Mouse (Mus musculus) C2C12 (cell line): ENCODE data around the gene Pank1. TPM values are rescaled to one million over a fixed set of nuclear protein-coding genes. Genes with fewer than 3 reads are reported as not detected.

Experiments
- H3K27me3 ChIP-seq: one replicate; pipeline ENCODE4 v1.6.1; 2011; ENCODE audit not compliant: control insufficient read depth, insufficient read depth, insufficient read length
- H3K36me3 ChIP-seq: one replicate; pipeline ENCODE4 v1.6.1; 2011; ENCODE audit not compliant: control insufficient read depth, insufficient read depth
- H3K4me3 ChIP-seq: one replicate; pipeline ENCODE4 v1.5.1; 2011; ENCODE audit warnings: mild to moderate bottlenecking, control low read depth; ENCODE audit not compliant: poor library complexity, insufficient read depth, severe bottlenecking
- H3K79me2 ChIP-seq: one replicate; pipeline ENCODE4 v1.6.1; 2011; ENCODE audit not compliant: control insufficient read depth, insufficient read depth
- H3K79me3 ChIP-seq: one replicate; pipeline ENCODE4 v1.6.1; 2011; ENCODE audit warnings: low read depth, control low read depth
- H3ac ChIP-seq: one replicate; pipeline ENCODE3; 2011; ENCODE audit warnings: low read depth; ENCODE audit not compliant: control insufficient read depth, insufficient read length
- CEBPB ChIP-seq: IDR thresholded peaks from one replicate; pipeline ENCODE4 v1.6.1; 2011; ENCODE audit warnings: low read depth, mild to moderate bottlenecking, control low read depth, moderate library complexity
- CTCF ChIP-seq: IDR thresholded peaks from one replicate; pipeline ENCODE4 v1.5.1; 2011; ENCODE audit not compliant: control insufficient read depth, insufficient read depth, insufficient read length
- FOSL1 ChIP-seq: IDR thresholded peaks from one replicate; pipeline ENCODE4 v1.8.0; 2011; ENCODE audit warnings: mild to moderate bottlenecking, low read length; ENCODE audit not compliant: poor library complexity, insufficient read depth, severe bottlenecking
- MAX ChIP-seq: IDR thresholded peaks from one replicate; pipeline ENCODE4 v1.6.1; 2011; ENCODE audit warnings: mild to moderate bottlenecking, control low read depth
- MYOD1 ChIP-seq: IDR thresholded peaks from one replicate; pipeline ENCODE4 v1.6.1; 2011; ENCODE audit warnings: low read depth; ENCODE audit not compliant: control insufficient read depth, insufficient read length
- MYOG ChIP-seq: IDR thresholded peaks from one replicate; pipeline ENCODE4 v1.6.1; 2011; ENCODE audit not compliant: control insufficient read depth, insufficient read length; ENCODE audit errors: extremely low read depth
- USF1 ChIP-seq: IDR thresholded peaks from one replicate; pipeline ENCODE4 v1.6.1; 2011; ENCODE audit warnings: low read depth, mild to moderate bottlenecking, control low read depth, moderate library complexity
- polyA plus RNA-seq: library from polyadenylated mRNA; unstranded; fragments of >200 nt; fragmentation: generic; extraction: Trizol; gene quantifications from one replicate; pipeline ENCODE4 v1.2.1, GENCODE M21; 2012; ENCODE audit warnings: missing spikeins

Gene Pank1
- polyA plus RNA-seq, 1 experiment = 5.1 TPM

GRCm38 (mm10) chr19:34869375-34869774, 9.9 kb downstream of the Pank1 start:
- TF ChIP-seq FOSL1 (no peak), MYOG (no peak), MYOD1 (no peak), CEBPB (no peak), CTCF (no peak), MAX (no peak), USF1 (no peak)
- no peaks in the 10 kb centered on the region for H3K27me3 ChIP-seq
- H3K79me2 ChIP-seq = peaks cover 54% of the 10 kb centered on the region
- peaks cover 22% of the 10 kb centered on the region for H3K79me3 ChIP-seq
- H3K4me3 ChIP-seq = no peak overlapping the region
- no peaks in the 10 kb centered on the region for H3K36me3 ChIP-seq
- no peak overlapping the region for H3ac ChIP-seq

- peaks cover 19% of the 10 kb centered on the region for H3K79me3 ChIP-seq
- no peak overlapping the region for H3K4me3 ChIP-seq
- no peaks in the 10 kb centered on the region for H3K36me3 ChIP-seq
- no peak for TF ChIP-seq CTCF
- TF ChIP-seq MYOD1 = no peak
- no peak for TF ChIP-seq MYOG
- no peak for TF ChIP-seq CEBPB
- no peak for TF ChIP-seq FOSL1
- no peak for TF ChIP-seq MAX
- no peak overlapping the region for H3ac ChIP-seq
- no peaks in the 10 kb centered on the region for H3K27me3 ChIP-seq
- H3K79me2 ChIP-seq = peaks cover 51% of the 10 kb centered on the region
These were observed 11.0 kb downstream of the Pank1 start for GRCm38 (mm10) chr19:34868093-34868741.

- Histone ChIP-seq H3K79me3 (peaks cover 11% of the 10 kb centered on the region), H3K4me3 (no peak overlapping the region), H3ac (no peak overlapping the region), H3K27me3 (no peaks in the 10 kb centered on the region), H3K36me3 (no peaks in the 10 kb centered on the region), H3K79me2 (peaks cover 43% of the 10 kb centered on the region)
- TF ChIP-seq CEBPB (no peak), MYOG (no peak), FOSL1 (no peak), USF1 (no peak), MAX (no peak), MYOD1 (no peak), CTCF (no peak)
These were observed 15.5 kb downstream of the Pank1 start for GRCm38 (mm10) chr19:34863737-34864136.

GRCm38 (mm10) chr19:34856021-34856651, 23.1 kb downstream of the Pank1 start:
- H3K79me2 ChIP-seq = peaks cover 79% of the 10 kb centered on the region
- TF ChIP-seq USF1 (no peak), CTCF (no peak), FOSL1 (no peak), MYOD1 (no peak), CEBPB (no peak), MAX (no peak), MYOG (no peak)
- H3K27me3 ChIP-seq = no peaks in the 10 kb centered on the region
- H3K79me3 ChIP-seq = peaks cover 24% of the 10 kb centered on the region
- H3ac ChIP-seq = no peak overlapping the region
- no peak overlapping the region for H3K4me3 ChIP-seq
- no peaks in the 10 kb centered on the region for H3K36me3 ChIP-seq

- Histone ChIP-seq H3K79me2 (peaks cover 62% of the 10 kb centered on the region), H3K79me3 (peaks cover 25% of the 10 kb centered on the region), H3K27me3 (no peaks in the 10 kb centered on the region), H3ac (no peak overlapping the region), H3K4me3 (no peak overlapping the region), H3K36me3 (no peaks in the 10 kb centered on the region)
- TF ChIP-seq MYOD1 (no peak), MYOG (no peak), MAX (no peak), USF1 (no peak), CEBPB (no peak), CTCF (no peak), FOSL1 (no peak)
These were observed 28.1 kb downstream of the Pank1 start for GRCm38 (mm10) chr19:34851161-34851560.

GRCm38 (mm10) chr19:34849426-34849825, 29.8 kb downstream of the Pank1 start:
- TF ChIP-seq MYOD1 (no peak), MYOG (no peak), USF1 (no peak), CTCF (no peak)
- no peaks in the 10 kb centered on the region for H3K36me3 ChIP-seq
- peaks cover 63% of the 10 kb centered on the region for H3K79me2 ChIP-seq
- no peaks in the 10 kb centered on the region for H3K27me3 ChIP-seq
- no peak overlapping the region for H3K4me3 ChIP-seq
- H3ac ChIP-seq = no peak overlapping the region
- peaks cover 26% of the 10 kb centered on the region for H3K79me3 ChIP-seq
